Mouse (Mus musculus) spleen, postnatal 0 days (tissue): ENCODE data around the gene Prl7c1. TPM values are rescaled to one million over a fixed set of nuclear protein-coding genes. Genes with fewer than 3 reads are reported as not detected.

Experiments used
- polyA plus RNA-seq: library from polyadenylated mRNA; unstranded; fragments of >200 nt; fragmentation: Nextera tagmentation; extraction: Ambion mirVana; gene quantifications from 2 replicates; pipeline ENCODE4 v1.2.1, GENCODE M21; 2015

Prl7c1 gene
- not detected in 2 replicates for polyA plus RNA-seq

GRCm38 (mm10) chr13:27780704-27781103, at the start of gene Prl7c1:
TSS of gene Prl7c1 (minus strand) at chr13:27780804.

GRCm38 (mm10) chr13:27801354-27801753, 20.8 kb upstream of the Prl7c1 start, which contains the start of gene Prl2a1:
TSS of gene Prl2a1 (plus strand) at chr13:27801654.

Other genes starting within 250 kb of the Prl7c1 start
- not detected in 2 replicates for gene Prl8a9, start 216.2 kb downstream of the Prl7c1 start, polyA plus RNA-seq
- not detected in 2 replicates for gene Prl8a1, start 198.6 kb downstream of the Prl7c1 start, polyA plus RNA-seq
- not detected in 2 replicates for gene Prl7b1, start 170.2 kb downstream of the Prl7c1 start, polyA plus RNA-seq
- gene Prl7a1, start 138.3 kb downstream of the Prl7c1 start, polyA plus RNA-seq = not detected in 2 replicates
- gene Prl7a2, start 112.8 kb downstream of the Prl7c1 start, polyA plus RNA-seq = not detected in 2 replicates
- not detected in 2 replicates for gene Prl7d1, start 64.1 kb downstream of the Prl7c1 start, polyA plus RNA-seq
- not detected in 2 replicates for gene Prl2a1, start 20.9 kb upstream of the Prl7c1 start, polyA plus RNA-seq
- gene Prl2c1, start 68.5 kb upstream of the Prl7c1 start, polyA plus RNA-seq = not detected in 2 replicates
- not detected in 2 replicates for gene Prl4a1, start 235.4 kb upstream of the Prl7c1 start, polyA plus RNA-seq